27 mouse cellular contexts compared by ENCODE assay signal in the genomic region with DNA sequence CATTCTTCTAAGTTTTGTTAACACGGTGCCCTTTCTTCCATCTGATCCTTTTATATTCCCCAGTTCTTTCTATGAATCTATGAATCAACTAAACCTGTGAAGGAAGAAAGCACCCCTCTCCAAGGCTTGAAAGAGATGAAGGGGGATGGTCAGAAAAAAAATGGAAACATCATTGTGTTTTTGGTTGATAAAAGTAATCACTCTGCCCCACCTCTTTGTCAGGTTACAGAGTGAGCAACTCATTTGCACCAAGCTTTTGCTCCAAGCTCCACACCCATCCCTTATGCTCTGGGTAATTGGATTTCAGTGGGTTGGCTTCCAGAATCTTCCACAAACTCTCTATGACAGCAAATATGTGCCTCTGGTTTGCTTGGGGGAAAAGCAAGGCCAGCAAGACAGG. TPM values are rescaled to one million over a fixed set of nuclear protein-coding genes. Genes with fewer than 3 reads are reported as not detected.
"Had no signal": no experiment of that assay in that cellular context is flagged by ENCODE, and none has a peak within 500 bp of the region (broad histone marks: within the 10 kb centered on the region; RNA-seq: fewer than 3 reads in every experiment).

No protein-coding gene starts in this region.

- H3K9me3 ChIP-seq: intestine, embryonic 15.5 days; limb, embryonic 10.5 days; limb, embryonic 13.5 days; lung, embryonic 15.5 days; midbrain, embryonic 12.5 days; midbrain, embryonic 15.5 days; neural tube, embryonic 12.5 days; neural tube, embryonic 15.5 days had no signal

- H3K27me3 ChIP-seq: intestine, embryonic 15.5 days; limb, embryonic 13.5 days; lung, embryonic 15.5 days; midbrain, embryonic 12.5 days; midbrain, embryonic 15.5 days; neural tube, embryonic 12.5 days; neural tube, embryonic 15.5 days had no signal

- H3K4me2 ChIP-seq: intestine, embryonic 15.5 days; limb, embryonic 13.5 days; lung, embryonic 15.5 days; midbrain, embryonic 12.5 days; midbrain, embryonic 15.5 days; neural tube, embryonic 12.5 days; neural tube, embryonic 15.5 days had no signal

- H3K4me1 ChIP-seq: intestine, embryonic 15.5 days; limb, embryonic 10.5 days; limb, embryonic 13.5 days; lung, embryonic 15.5 days had no signal

- H3K9ac ChIP-seq: intestine, embryonic 15.5 days; limb, embryonic 13.5 days; lung, embryonic 15.5 days; midbrain, embryonic 12.5 days; midbrain, embryonic 15.5 days; neural tube, embryonic 12.5 days; neural tube, embryonic 15.5 days had no signal

- H3K36me3 ChIP-seq: intestine, embryonic 15.5 days; limb, embryonic 10.5 days; limb, embryonic 13.5 days; lung, embryonic 15.5 days; midbrain, embryonic 12.5 days; midbrain, embryonic 15.5 days; neural tube, embryonic 12.5 days; neural tube, embryonic 15.5 days had no signal

- DNase-seq: kidney, adult 11 months; kidney, adult 9 months; kidney, postnatal 14 days; kidney, postnatal 4 days; lung, postnatal 10 days; lung, postnatal 36 days; right cerebral cortex, adult 18-20 months; right cerebral cortex, postnatal 14 days; right cerebral cortex, postnatal 4 days; thymus, adult 2 months; thymus, postnatal 25 days had no signal

- H3K27ac ChIP-seq: intestine, embryonic 15.5 days; limb, embryonic 10.5 days; limb, embryonic 13.5 days; lung, embryonic 15.5 days; midbrain, embryonic 12.5 days; midbrain, embryonic 15.5 days; neural tube, embryonic 12.5 days; neural tube, embryonic 15.5 days; stomach, postnatal 0 days had no signal

- ATAC-seq: intestine, embryonic 15.5 days; midbrain, embryonic 15.5 days had no signal

- H3K4me3 ChIP-seq: intestine, embryonic 15.5 days; limb, embryonic 10.5 days; limb, embryonic 13.5 days; lung, embryonic 15.5 days; midbrain, embryonic 12.5 days; midbrain, embryonic 15.5 days; neural tube, embryonic 12.5 days; neural tube, embryonic 15.5 days had no signal

RNA-seq across cellular contexts. Expression of a gene that starts 47.8 kb away (rescaled TPM):
- total RNA-seq: layer of hippocampus, adult 18-20 months; layer of hippocampus, postnatal 14 days; left cerebral cortex, adult 8-10 months; left cerebral cortex, postnatal 14 days; liver, adult 2 months had no signal
- polyA plus RNA-seq: intestine, embryonic 15.5 days; kidney, embryonic 16.5 days; limb, embryonic 10.5 days; limb, embryonic 13.5 days; liver, adult 2 months; lung, embryonic 15.5 days; midbrain, embryonic 12.5 days; midbrain, embryonic 15.5 days; neural tube, embryonic 12.5 days; neural tube, embryonic 15.5 days; stomach, embryonic 14.5 days; stomach, postnatal 0 days; thymus, adult 2 months had no signal

RNA-seq across cellular contexts. Expression of a gene that starts 59.6 kb away (rescaled TPM):
- total RNA-seq: layer of hippocampus, adult 18-20 months; layer of hippocampus, postnatal 14 days; left cerebral cortex, adult 8-10 months; left cerebral cortex, postnatal 14 days; liver, adult 2 months had no signal
- polyA plus RNA-seq: intestine, embryonic 15.5 days; kidney, embryonic 16.5 days; limb, embryonic 10.5 days; limb, embryonic 13.5 days; liver, adult 2 months; lung, embryonic 15.5 days; midbrain, embryonic 12.5 days; midbrain, embryonic 15.5 days; neural tube, embryonic 12.5 days; neural tube, embryonic 15.5 days; stomach, embryonic 14.5 days; stomach, postnatal 0 days; thymus, adult 2 months had no signal
